Mouse (Mus musculus): Measurements from ENCODE around the gene Scube1.

DNA sequence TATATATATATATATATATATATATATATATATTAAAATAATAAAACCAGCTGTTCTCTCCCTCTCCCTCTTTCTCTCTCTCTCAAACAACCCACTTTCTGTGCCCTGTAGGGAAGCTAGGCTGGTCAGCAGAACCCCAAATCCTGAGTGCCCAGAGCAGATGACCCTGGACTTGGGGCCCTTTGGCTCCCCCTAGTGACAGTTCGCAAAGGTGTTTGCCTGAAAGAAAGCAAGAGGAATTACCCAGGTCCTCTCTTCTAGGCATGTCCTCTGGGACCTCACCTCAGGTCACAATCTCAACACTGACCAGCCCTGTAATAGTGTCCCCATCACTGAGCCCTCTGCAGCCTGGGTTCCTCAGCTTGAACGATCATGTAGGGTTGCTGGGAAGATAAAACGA, 2.8 kb upstream of the Scube1 start:
- peak; percentile 78 for TF ChIP-seq CTCF (IDR thresholded peaks at IDR 0.05; ENCODE audit: borderline replicate concordance, extremely low read depth, insufficient read depth, insufficient read length)
- TF ChIP-seq POLR2A (IDR thresholded peaks at IDR 0.05; ENCODE audit: borderline replicate concordance, extremely low read depth, insufficient read depth, insufficient read length, poor library complexity, severe bottlenecking): no peak

All from brain, embryonic 14.5 days (tissue).